Mouse (Mus musculus) mature B cell (primary cell): ENCODE data around the gene Kif1c.

Experiments used
- in situ Hi-C: fragments of 300-500 bp; cut with MboI; formaldehyde crosslinking; loops from 2 replicates; pipeline ENCODE4 v1.14.3; 2019

The Kif1c gene

DNA sequence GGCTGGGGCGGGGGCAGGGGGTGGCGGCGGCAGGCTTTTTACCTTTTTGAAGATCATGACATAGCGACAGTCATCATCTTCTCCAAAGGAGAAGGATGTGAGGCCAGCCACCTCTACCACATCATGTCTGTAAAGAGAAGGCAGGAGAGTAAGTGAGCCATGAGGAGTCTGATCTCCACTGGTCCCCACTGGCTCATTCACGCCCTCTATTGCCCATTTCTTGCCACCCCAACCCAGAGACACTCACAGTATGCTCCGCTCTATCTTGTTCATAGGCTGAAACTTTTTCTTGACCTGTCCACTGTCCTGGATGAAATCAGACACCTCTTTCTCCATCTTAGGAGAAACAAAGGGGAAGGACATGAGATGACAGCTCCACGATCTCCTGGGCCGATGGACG, 35.6 kb upstream of the Kif1c start:
- in situ Hi-C loops, result loop anchor here (25.0 kb wide), 1 partner anchor 652 kb away; the partner anchor contains the start of genes Acadvl, Dlg4 and Dvl2

GRCm38 (mm10) chr11:70666687-70667086, 33.7 kb upstream of the Kif1c start:
- in situ Hi-C loops, result loop anchor here (25.0 kb wide), 1 partner anchor 654 kb away; the partner anchor contains the start of genes Acadvl, Dlg4 and Dvl2

- in situ Hi-C loops, result loop anchor here (25.0 kb wide), 1 partner anchor 655 kb away; the partner anchor contains the start of genes Acadvl, Dlg4 and Dvl2
These were observed 32.8 kb upstream of the Kif1c start for GRCm38 (mm10) chr11:70667271-70668150.

DNA sequence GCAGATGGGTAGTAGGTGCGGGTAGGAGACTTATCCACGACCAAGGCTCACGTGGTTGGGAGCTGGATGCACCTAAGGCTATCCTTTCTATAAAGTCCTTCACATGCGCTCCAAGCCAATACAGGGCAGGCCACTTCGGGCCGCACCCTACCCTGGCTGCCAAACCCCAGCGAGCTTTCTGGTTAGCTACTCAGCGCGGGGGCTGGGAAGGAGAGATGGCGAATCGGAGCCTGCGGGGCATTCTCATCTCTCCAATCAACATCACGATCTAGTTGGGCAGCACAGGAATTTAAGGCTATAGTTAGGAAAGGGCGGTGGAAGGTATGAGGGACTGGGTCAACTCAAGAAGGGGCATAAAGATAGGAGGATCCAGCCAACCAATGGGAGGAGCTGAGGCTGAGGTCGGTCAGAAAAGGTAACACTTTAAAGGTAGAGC, 32.0 kb upstream of the Kif1c start:
- in situ Hi-C loops, result loop anchor here (25.0 kb wide), 1 partner anchor 656 kb away; the partner anchor contains the start of genes Acadvl, Dlg4 and Dvl2

- in situ Hi-C loops, result loop anchor here (25.0 kb wide), 1 partner anchor 657 kb away; the partner anchor contains the start of genes Acadvl, Dlg4 and Dvl2
These were observed 31.4 kb upstream of the Kif1c start, which contains the start of gene Spag7 for GRCm38 (mm10) chr11:70668771-70669505. Spag7 (minus strand) TSS chr11:70669416.

DNA sequence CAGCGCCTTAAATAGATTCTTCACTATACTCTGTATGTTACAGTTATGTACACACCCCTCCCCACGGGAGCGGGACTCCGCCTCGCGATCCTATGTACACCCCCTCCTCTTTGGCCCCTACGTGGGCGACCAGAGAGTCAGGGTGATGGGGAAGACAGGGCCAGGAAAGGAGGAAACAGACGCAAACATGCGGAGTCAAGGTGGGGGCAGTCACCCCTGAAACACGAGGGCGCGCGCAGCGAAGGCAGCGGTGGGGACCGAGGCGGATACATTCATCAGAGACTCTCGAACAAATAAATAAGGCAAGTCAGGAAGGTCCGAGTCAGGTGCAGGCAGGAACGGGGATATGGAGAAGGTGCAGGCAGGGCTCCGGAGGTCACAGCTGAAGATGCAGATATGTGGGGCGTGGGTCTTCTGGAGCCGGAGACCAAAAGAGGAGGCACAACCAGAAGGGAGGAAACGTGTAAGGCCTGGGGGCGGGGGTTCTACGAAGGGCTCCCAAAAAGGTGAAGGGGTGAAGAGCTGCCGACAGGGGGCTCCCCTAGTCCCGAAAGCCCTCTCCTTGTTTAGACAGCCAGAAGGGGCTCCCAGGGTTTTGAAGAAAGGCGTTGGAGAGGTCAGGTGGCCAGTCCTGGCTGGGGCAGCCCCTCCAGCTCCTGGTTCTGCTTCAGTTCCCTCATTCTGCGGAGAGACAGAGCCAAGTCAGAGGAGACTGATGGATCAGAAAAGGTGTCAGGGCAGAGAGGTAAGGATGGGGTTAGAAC, 30.6 kb upstream of the Kif1c start:
- in situ Hi-C loops, result loop anchor here (25.0 kb wide), 1 partner anchor 657 kb away; the partner anchor contains the start of genes Acadvl, Dlg4 and Dvl2

GRCm38 (mm10) chr11:70670483-70670882, 29.9 kb upstream of the Kif1c start:
- in situ Hi-C loops, result loop anchor here (25.0 kb wide), 1 partner anchor 658 kb away; the partner anchor contains the start of genes Acadvl, Dlg4 and Dvl2

GRCm38 (mm10) chr11:70671333-70672047, 28.9 kb upstream of the Kif1c start:
- in situ Hi-C loops, result loop anchor here (25.0 kb wide), 1 partner anchor 659 kb away; the partner anchor contains the start of genes Acadvl, Dlg4 and Dvl2

GRCm38 (mm10) chr11:70674014-70674413, 26.3 kb upstream of the Kif1c start:
- in situ Hi-C loops, result loop anchor here (25.0 kb wide), 1 partner anchor 662 kb away; the partner anchor contains the start of genes Acadvl, Dlg4 and Dvl2

GRCm38 (mm10) chr11:70674501-70674900, 25.8 kb upstream of the Kif1c start:
- in situ Hi-C loops, result loop anchor here (25.0 kb wide), 1 partner anchor 662 kb away; the partner anchor contains the start of genes Acadvl, Dlg4 and Dvl2

DNA sequence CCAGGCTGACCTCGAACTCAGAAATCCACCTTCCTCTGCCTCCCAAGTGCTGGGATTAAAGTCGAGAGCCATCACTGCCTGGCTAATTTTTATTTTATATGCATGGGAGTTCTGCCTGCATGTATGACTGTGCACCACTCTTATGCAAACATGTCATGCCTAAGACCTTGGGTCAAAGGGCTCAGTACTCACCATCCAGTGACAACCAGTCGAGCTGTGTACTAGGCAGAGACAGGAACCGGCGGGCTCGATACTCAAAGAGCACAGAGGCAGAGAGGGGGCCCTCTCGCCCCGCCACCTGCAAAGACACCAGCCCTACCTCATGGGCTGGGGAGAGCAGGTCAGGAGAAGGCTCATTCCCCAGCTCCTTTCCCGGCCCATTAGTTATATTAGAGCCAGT, 22.3 kb upstream of the Kif1c start:
- in situ Hi-C loops, result no loop called here

GRCm38 (mm10) chr11:70678576-70678975, 21.8 kb upstream of the Kif1c start:
- in situ Hi-C loops, result no loop called here

GRCm38 (mm10) chr11:70679361-70679760, 21.0 kb upstream of the Kif1c start:
- in situ Hi-C loops, result no loop called here

DNA sequence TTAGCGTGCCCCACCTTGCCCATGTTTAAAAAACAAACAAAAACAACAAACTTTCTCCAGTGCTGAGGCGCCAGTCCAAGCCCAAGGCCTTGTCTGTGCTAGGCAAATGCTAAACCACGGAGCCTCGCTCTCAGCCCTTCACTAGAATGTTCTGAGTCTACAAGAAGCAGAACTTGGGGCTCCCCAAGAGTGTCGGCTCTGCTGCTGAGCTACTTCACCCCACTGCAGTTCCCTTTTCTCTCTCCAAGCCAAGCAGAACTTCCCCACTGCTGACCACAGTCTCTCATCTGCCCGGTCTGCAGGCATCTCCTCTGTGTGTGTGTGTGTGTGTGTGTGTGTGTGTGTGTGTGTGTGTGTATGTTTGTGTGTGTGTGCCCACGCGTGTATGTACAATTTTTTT, 20.5 kb upstream of the Kif1c start:
- in situ Hi-C loops, result no loop called here

DNA sequence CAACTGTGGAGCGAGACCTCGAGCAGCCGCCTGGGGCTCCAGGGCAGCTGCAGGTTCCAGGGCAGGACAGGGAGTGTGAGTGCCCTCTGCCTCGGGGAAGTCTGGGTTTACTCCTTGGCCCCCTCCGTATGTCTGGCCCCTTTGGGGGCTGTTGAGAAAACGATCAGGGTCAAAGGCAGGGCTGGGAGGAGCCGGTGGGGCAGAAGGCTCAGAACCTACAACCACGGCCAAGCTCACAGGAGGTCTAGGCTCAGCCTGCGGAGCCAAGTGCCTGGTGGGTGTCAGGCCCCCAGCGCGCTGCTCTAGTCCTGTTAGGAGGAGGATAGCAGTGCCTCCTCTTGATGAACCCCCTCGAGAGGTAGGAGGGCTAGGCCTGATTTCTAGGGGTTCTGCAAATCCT, 19.2 kb upstream of the Kif1c start:
- in situ Hi-C loops, result no loop called here

- in situ Hi-C loops, result no loop called here
These were observed 18.3 kb upstream of the Kif1c start for GRCm38 (mm10) chr11:70681897-70682581.

- in situ Hi-C loops, result no loop called here
These were observed 16.7 kb upstream of the Kif1c start for GRCm38 (mm10) chr11:70683640-70684039.

GRCm38 (mm10) chr11:70686901-70687566, 13.3 kb upstream of the Kif1c start:
- in situ Hi-C loops, result no loop called here

- in situ Hi-C loops, result no loop called here
These were observed 12.6 kb upstream of the Kif1c start, which contains the start of gene Camta2 for GRCm38 (mm10) chr11:70687601-70688199. Camta2 (minus strand) TSS chr11:70688105.
